Mouse (Mus musculus) testis, adult 2 months (tissue): ENCODE data around the gene Dmwd.
A peak's percentile ranks its signal among the peaks of the same experiment; 100 is the strongest.

Source experiments
- CTCF ChIP-seq: fragments of 200-500 bp; IDR thresholded peaks from 2 replicates; pipeline ENCODE4 v1.5.1; 2012; ENCODE audit warnings: low read depth, mild to moderate bottlenecking, inconsistent platforms, low read length, moderate library complexity; ENCODE audit not compliant: control insufficient read depth, insufficient read depth, insufficient replicate concordance
- POLR2A ChIP-seq: fragments of 200-500 bp; IDR thresholded peaks from 2 replicates; pipeline ENCODE4 v1.6.1; 2012; ENCODE audit warnings: low read depth, mild to moderate bottlenecking, inconsistent platforms, low read length, moderate library complexity; ENCODE audit not compliant: control insufficient read depth

GRCm38 (mm10) chr7:19131324-19131848, 55.4 kb downstream of the Dmwd start:
- TF ChIP-seq POLR2A (peak; percentile 42; the same call in 1 of the 2 replicates), CTCF (peak; percentile 76)
